Mouse (Mus musculus) lung, postnatal 14 days (tissue): ENCODE measurements around the gene Thg1l.

Source experiments
- DNase-seq: peaks from one replicate; pipeline ENCODE4 v3.0.0; 2021

Thg1l gene

GRCm38 (mm10) chr11:45926640-45927082, 28.6 kb downstream of the Thg1l start:
- peak; percentile 79 for DNase-seq

GRCm38 (mm10) chr11:45925436-45925835, 29.9 kb downstream of the Thg1l start:
- no peak for DNase-seq

- DNase-seq, result no peak
These were observed 33.8 kb downstream of the Thg1l start for GRCm38 (mm10) chr11:45921480-45921898.

- no peak for DNase-seq
These were observed 34.3 kb downstream of the Thg1l start for GRCm38 (mm10) chr11:45921026-45921425.

- no peak for DNase-seq
These were observed 36.5 kb downstream of the Thg1l start for GRCm38 (mm10) chr11:45918836-45919235.

- DNase-seq, result no peak
These were observed 37.3 kb downstream of the Thg1l start for GRCm38 (mm10) chr11:45918018-45918417.

- DNase-seq, result no peak
These were observed 39.1 kb downstream of the Thg1l start for GRCm38 (mm10) chr11:45916196-45916595.

GRCm38 (mm10) chr11:45910701-45911100, 44.6 kb downstream of the Thg1l start:
- no peak for DNase-seq

GRCm38 (mm10) chr11:45908894-45909293, 46.4 kb downstream of the Thg1l start:
- DNase-seq, result no peak

- no peak for DNase-seq
These were observed 47.2 kb downstream of the Thg1l start for GRCm38 (mm10) chr11:45908070-45908469.

GRCm38 (mm10) chr11:45907301-45907700, 48.0 kb downstream of the Thg1l start:
- DNase-seq, result no peak

GRCm38 (mm10) chr11:45906109-45906786, 49.0 kb downstream of the Thg1l start:
- DNase-seq, result no peak

GRCm38 (mm10) chr11:45900233-45901015, 54.9 kb downstream of the Thg1l start:
- no peak for DNase-seq

- DNase-seq, result no peak
These were observed 57.9 kb downstream of the Thg1l start for GRCm38 (mm10) chr11:45897392-45897791.
